In genomic region chr5:149228700-149229618, GRCm38 (mm10) we compare ENCODE assay signal across 8 mouse cellular contexts. TPM values are rescaled to one million over a fixed set of nuclear protein-coding genes. Genes with fewer than 3 reads are reported as not detected.
DNase-seq lines count a peak whose midpoint lies in the region; ATAC-seq and TF ChIP-seq lines count a peak whose summit lies in the region.

No protein-coding gene starts in this region.

- peak overlapping the region; percentile 39 for H3K4me2 ChIP-seq in kidney, embryonic 14.5 days (replicated peaks; ENCODE audit: low read depth, low read length)
- peak overlapping the region; percentile 41 for H3K4me2 ChIP-seq in limb, embryonic 15.5 days

- TF ChIP-seq CTCF in bone marrow macrophage, adult 2 months (IDR thresholded peaks at IDR 0.05; ENCODE audit: low read depth, low read length): no peak
- no peak for TF ChIP-seq CTCF in embryonic fibroblast, embryonic 13.5 days (IDR thresholded peaks at IDR 0.05; ENCODE audit: borderline replicate concordance, insufficient read depth, low read length)

- H3K27ac ChIP-seq in bone marrow macrophage, adult 2 months (ENCODE audit: insufficient read depth, low read depth, low read length): peak overlapping the region; percentile 87
- peak overlapping the region; percentile 67 for H3K27ac ChIP-seq in embryonic fibroblast, embryonic 13.5 days (ENCODE audit: insufficient read depth, low read length)
- peak overlapping the region; percentile 83 for H3K27ac ChIP-seq in kidney, embryonic 14.5 days (ENCODE audit: low read depth, low read length)
- H3K27ac ChIP-seq in limb, embryonic 15.5 days: peak overlapping the region; percentile 91

- H3K27me3 ChIP-seq in kidney, embryonic 14.5 days (ENCODE audit: control insufficient read depth, insufficient read depth, low read length): no peaks in the 10 kb centered on the region
- no peaks in the 10 kb centered on the region for H3K27me3 ChIP-seq in limb, embryonic 15.5 days

- H3K36me3 ChIP-seq in kidney, embryonic 14.5 days (ENCODE audit: control insufficient read depth, insufficient read depth, low read length): no peaks in the 10 kb centered on the region
- H3K36me3 ChIP-seq in limb, embryonic 15.5 days: no peaks in the 10 kb centered on the region

- 3% methylated on average over 50 of the region's 55 CpGs for WGBS in kidney, embryonic 14.5 days
- WGBS in limb, embryonic 15.5 days: 2% methylated on average over 55 of the region's 55 CpGs

- peak overlapping the region; percentile 81 for H3K4me3 ChIP-seq in bone marrow macrophage, adult 2 months (ENCODE audit: insufficient read depth, low read length)
- peak overlapping the region; percentile 36 for H3K4me3 ChIP-seq in embryonic fibroblast, embryonic 13.5 days (ENCODE audit: insufficient read depth, low read length)
- peak overlapping the region; percentile 56 for H3K4me3 ChIP-seq in kidney, embryonic 14.5 days (ENCODE audit: low read length)
- peak overlapping the region; percentile 51 for H3K4me3 ChIP-seq in limb, embryonic 15.5 days

- H3K9ac ChIP-seq in kidney, embryonic 14.5 days (ENCODE audit: low read depth, low read length): peak overlapping the region; percentile 64; the same call in 1 of the 2 replicates
- 0 out of 2 replicates have a peak overlapping the region, but pooled peaks have one; percentile 31 for H3K9ac ChIP-seq in limb, embryonic 15.5 days

- no peak for TF ChIP-seq POLR2A in bone marrow macrophage, adult 2 months (IDR thresholded peaks at IDR 0.05; ENCODE audit: borderline replicate concordance, low read depth, low read length)
- TF ChIP-seq POLR2A in embryonic fibroblast, embryonic 13.5 days (IDR thresholded peaks at IDR 0.05; ENCODE audit: low read depth, low read length): peak; percentile 59

- no peaks in the 10 kb centered on the region for H3K4me1 ChIP-seq in bone marrow macrophage, adult 2 months (ENCODE audit: control insufficient read depth, insufficient read depth, low read length)
- no peaks in the 10 kb centered on the region for H3K4me1 ChIP-seq in embryonic fibroblast, embryonic 13.5 days (ENCODE audit: control insufficient read depth, insufficient read depth, low read length)
- H3K4me1 ChIP-seq in kidney, embryonic 14.5 days (ENCODE audit: control insufficient read depth, insufficient read depth, low read length): peaks cover 9% of the 10 kb centered on the region; the same call in 1 of the 2 replicates
- H3K4me1 ChIP-seq in limb, embryonic 15.5 days: no peaks in the 10 kb centered on the region; the same call in 1 of the 2 replicates

- peak; percentile 100 for ATAC-seq in kidney, embryonic 14.5 days (ENCODE audit: low FRiP score, low TSS enrichment)
- ATAC-seq in limb, embryonic 15.5 days (ENCODE audit: insufficient number of reproducible peaks, low FRiP score, low TSS enrichment, low read depth): peak; percentile 99

- no peaks in the 10 kb centered on the region for H3K9me3 ChIP-seq in kidney, embryonic 14.5 days (ENCODE audit: control insufficient read depth, low read length)
- H3K9me3 ChIP-seq in limb, embryonic 15.5 days: no peaks in the 10 kb centered on the region

- peak; percentile 97 for DNase-seq in A20 (ENCODE audit: low read depth, low spot score)
- DNase-seq in heart, adult 9 months (ENCODE audit: low spot score in 2 of 2): peak; percentile 98 to 99
- peak; percentile 99 for DNase-seq in monocyte, adult 2 months (ENCODE audit: low read depth in 1 of 2, low spot score in 2 of 2)
- peak; percentile 96 to 97 for DNase-seq in spleen, postnatal 36 days (ENCODE audit: low spot score in 2 of 2)

RNA-seq across cellular contexts. Expression of gene Alox5ap, which starts 35.6 kb away (rescaled TPM):
- 992 and 1,124 TPM in 2 replicates for polyA plus RNA-seq in bone marrow macrophage, adult 2 months (2012; ENCODE audit: insufficient read depth, insufficient read length, missing spikeins)
- polyA plus RNA-seq in embryonic fibroblast, embryonic 13.5 days (2011; ENCODE audit: insufficient read length, low read depth, missing spikeins): 1.4 and 6.0 TPM in 2 replicates
- 12.6 and 12.8 TPM in 2 replicates for polyA plus RNA-seq in kidney, embryonic 14.5 days (2014; fragmentation: Nextera tagmentation; extraction: Ambion mirVana)
- 23.8 and 25.3 TPM in 2 replicates for polyA plus RNA-seq in limb, embryonic 15.5 days (2015; fragmentation: Nextera tagmentation; extraction: Ambion mirVana)

RNA-seq across cellular contexts. Expression of gene Hmgb1, which starts 44.7 kb away (rescaled TPM):
- polyA plus RNA-seq in bone marrow macrophage, adult 2 months (2012; ENCODE audit: insufficient read depth, insufficient read length, missing spikeins): 89.1 and 109 TPM in 2 replicates
- 131 and 138 TPM in 2 replicates for polyA plus RNA-seq in embryonic fibroblast, embryonic 13.5 days (2011; ENCODE audit: insufficient read length, low read depth, missing spikeins)
- 1,862 and 2,225 TPM in 2 replicates for polyA plus RNA-seq in kidney, embryonic 14.5 days (2014; fragmentation: Nextera tagmentation; extraction: Ambion mirVana)
- polyA plus RNA-seq in limb, embryonic 15.5 days (2015; fragmentation: Nextera tagmentation; extraction: Ambion mirVana): 1,175 and 1,273 TPM in 2 replicates

RNA-seq across cellular contexts. Expression of gene Uspl1, which starts 44.8 kb away (rescaled TPM):
- polyA plus RNA-seq in bone marrow macrophage, adult 2 months (2012; ENCODE audit: insufficient read depth, insufficient read length, missing spikeins): 14.8 and 15.4 TPM in 2 replicates
- polyA plus RNA-seq in embryonic fibroblast, embryonic 13.5 days (2011; ENCODE audit: insufficient read length, low read depth, missing spikeins): 31.3 and 37.2 TPM in 2 replicates
- polyA plus RNA-seq in kidney, embryonic 14.5 days (2014; fragmentation: Nextera tagmentation; extraction: Ambion mirVana): 44.2 and 53.9 TPM in 2 replicates
- 38.2 and 41.1 TPM in 2 replicates for polyA plus RNA-seq in limb, embryonic 15.5 days (2015; fragmentation: Nextera tagmentation; extraction: Ambion mirVana)

Comparison
In these comparisons a context has a peak if more than half of its experiments do, and no peak if none do; other contexts are left out.
1. Peak in every context shown above with its lines: DNase-seq, ATAC-seq, H3K4me3 ChIP-seq and H3K27ac ChIP-seq.
2. RNA of gene Alox5ap, which starts 35.6 kb away (polyA plus RNA-seq): 992 to 1,124 TPM in bone marrow macrophage, adult 2 months; 23.8 to 25.3 TPM in limb, embryonic 15.5 days, 12.6 to 12.8 TPM in kidney, embryonic 14.5 days and 1.4 to 6.0 TPM in embryonic fibroblast, embryonic 13.5 days; every median in the first group is over 10 times any median in the second.